Mouse (Mus musculus): ENCODE results near the gene Tmem235.

The Tmem235 gene

DNA sequence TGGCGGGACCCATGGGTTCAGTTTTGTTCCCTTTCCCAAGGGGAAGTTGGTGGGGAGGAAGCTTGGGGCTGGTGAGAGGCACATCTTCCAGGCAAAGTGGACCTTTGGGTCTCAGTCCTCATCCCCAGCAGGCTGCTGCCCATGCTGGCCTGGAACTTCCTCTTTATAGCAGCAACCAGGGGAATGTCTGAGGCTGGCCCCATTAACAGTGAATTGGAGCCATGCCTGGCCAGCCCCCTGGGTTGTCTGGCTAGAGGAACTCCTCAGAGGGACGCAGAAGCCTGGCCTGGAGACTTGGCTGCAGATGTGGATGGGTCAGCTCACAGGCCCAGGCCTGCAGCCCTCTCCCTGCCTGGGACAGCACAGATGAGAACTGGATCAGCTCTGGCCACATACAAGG is 4.3 kb downstream of the Tmem235 start:
- DNase-seq (ENCODE audit: low read depth, low spot score) = no peak

DNA sequence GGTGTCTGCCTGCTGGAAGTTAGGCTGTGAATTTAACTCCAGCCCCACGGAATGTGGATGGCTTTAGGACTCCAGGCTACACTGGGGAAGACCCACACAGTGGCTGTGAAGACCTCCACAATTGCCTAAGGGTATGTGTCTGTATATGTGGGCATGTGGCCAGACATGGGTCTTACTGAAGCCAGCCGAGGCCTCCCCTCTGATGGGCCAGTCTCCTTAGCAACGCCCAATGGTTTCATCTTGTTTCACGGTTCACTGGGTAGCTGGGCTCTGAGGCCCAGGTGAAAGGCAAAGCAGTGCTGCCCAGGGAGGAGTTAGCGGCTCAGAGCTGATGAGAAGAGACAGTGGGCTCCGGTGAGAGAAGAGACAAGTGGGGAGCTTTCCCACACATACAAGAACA is 5.4 kb downstream of the Tmem235 start:
- no peak for DNase-seq (ENCODE audit: low read depth, low spot score)

DNA sequence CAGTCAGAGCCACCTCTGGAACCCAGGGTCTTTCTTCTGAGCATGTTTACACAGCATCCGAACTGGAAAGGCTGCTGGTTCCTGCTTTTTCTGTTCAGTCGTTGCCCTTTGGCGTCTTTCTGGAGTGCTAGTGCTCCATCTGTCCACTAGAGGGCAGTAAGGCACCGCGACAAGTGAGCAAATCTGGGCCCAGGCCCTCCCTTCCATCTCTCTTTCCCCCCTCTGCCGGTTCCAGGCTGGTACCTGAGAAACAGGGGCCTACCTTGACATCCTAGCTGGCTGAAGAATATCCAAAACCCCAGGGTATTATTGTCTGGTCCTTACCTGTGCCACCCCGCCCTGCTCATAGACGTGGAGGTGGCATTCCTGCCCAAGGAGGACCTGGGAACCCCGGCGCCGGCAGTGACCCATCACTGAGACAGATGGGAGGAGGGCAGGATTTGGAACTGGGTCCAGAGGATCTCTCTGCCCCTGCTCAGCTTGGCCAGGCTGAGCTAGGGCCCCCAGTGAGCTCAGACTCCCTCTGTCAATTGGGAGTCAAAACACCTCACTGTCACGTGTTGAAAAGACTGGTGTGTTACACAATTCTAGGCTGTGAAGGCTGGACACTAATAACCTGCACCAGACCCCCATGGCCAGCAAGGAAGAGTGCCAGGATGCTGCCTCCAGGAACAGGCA is 10.3 kb downstream of the Tmem235 start:
- peak; percentile 68 for DNase-seq (ENCODE audit: low read depth, low spot score)

- no peak for DNase-seq (ENCODE audit: low read depth, low spot score)
Measured at GRCm38 (mm10) chr11:117871376-117871775, 10.8 kb downstream of the Tmem235 start.

DNA sequence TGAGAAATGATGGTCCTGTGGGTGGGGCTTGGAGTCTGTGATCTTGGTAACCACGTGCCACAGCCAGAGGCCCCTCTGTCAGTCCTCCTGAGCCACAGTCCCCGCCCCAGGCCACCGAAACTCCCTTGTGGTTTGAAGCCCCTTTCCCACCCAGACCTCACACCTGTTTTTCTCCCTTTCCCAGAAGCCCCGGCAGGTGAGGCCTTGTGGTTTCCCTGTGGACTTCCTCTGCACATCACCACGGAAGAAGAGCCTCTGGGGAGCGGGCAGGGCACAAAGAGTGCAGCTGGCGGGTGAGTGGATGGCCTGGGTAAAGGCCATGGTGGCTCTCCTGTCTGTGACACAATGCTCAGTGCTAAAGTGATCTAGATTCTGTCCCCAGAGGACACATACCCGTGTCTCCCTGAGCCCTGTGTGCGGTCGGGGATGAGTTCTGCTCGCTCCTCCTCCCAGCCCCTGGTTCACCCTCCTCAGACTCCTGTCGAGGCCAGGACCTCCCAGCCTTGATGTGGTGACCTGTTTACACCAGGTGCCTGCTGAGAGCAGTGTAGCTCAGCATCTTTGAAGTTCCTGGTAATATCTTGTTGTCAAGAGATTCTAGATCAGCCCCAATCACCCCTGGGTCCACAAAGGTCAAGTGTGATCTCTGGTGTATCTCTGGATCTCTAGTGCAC is 11.5 kb downstream of the Tmem235 start:
- DNase-seq (ENCODE audit: low read depth, low spot score) = no peak

- no peak for DNase-seq (ENCODE audit: low read depth, low spot score)
Measured at GRCm38 (mm10) chr11:117872861-117873608, 12.5 kb downstream of the Tmem235 start, which contains the start of gene Tha1. TSS of gene Tha1 (minus strand) at chr11:117873481.

DNA sequence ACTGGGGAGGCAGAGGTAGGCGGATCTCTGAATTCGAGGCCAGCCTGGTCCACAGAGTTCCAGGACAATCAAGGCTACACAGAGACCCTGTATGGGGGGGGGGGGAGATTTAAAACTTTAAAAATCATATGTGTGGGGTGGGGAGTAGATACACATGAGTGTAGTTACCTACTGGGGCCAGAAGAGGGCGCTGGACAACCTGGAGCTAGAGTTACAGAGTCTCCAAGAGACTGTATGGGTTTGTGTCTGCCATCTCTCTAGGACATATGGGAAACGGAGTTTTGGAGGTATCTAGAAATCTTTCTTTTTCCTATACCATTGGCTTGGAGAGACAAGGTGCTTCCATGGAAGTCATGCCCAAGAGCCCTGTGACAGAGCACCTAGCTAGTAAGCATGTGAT is 13.9 kb downstream of the Tmem235 start:
- DNase-seq (ENCODE audit: low read depth, low spot score) = no peak

DNA sequence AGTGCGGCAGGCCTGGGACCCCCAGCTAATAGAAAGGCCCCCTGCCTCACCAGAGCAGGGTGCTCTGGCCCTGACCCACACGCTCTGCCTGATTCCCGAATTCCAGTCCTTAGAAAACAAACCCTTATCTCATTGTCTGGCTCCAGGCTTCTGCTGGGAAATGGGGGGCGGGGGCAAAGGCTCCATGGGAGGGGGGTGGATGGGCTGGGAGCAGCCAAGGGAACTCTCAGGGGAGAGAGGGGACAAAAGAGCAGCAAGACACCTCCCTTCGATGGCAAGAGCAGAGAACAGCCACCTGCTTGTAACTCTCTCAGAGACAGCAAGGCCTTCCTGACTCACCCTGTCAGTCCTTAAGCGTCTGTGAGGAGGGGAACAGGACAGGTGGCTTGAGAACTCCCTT is 15.1 kb downstream of the Tmem235 start:
- DNase-seq (ENCODE audit: low read depth, low spot score) = no peak

- no peak for DNase-seq (ENCODE audit: low read depth, low spot score)
Measured at GRCm38 (mm10) chr11:117877917-117878745, 17.6 kb downstream of the Tmem235 start.

- DNase-seq (ENCODE audit: low read depth, low spot score) = no peak
Measured at GRCm38 (mm10) chr11:117878892-117879291, 18.3 kb downstream of the Tmem235 start.

DNA sequence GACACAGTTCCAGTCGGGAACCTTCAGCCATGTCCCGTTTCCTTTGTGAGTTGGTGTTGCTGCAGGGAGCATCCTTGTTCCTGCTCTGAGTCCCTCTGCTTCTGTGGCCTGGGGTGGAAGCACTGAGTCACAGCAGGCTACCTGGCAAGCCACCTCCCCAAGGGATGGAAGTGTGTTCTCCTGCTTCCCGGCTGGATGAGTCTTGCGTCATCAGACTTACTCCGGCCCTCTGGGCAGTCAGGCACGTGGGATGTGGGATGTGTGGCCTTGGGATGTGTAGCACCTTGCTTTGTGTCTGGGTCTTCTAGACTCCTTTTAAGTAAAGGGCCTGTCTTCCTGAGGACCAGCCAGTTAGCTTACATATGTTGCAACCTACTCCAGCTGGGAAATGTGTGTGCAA is 19.1 kb downstream of the Tmem235 start:
- no peak for DNase-seq (ENCODE audit: low read depth, low spot score)

- no peak for DNase-seq (ENCODE audit: low read depth, low spot score)
Measured at GRCm38 (mm10) chr11:117880336-117880976, 19.9 kb downstream of the Tmem235 start.

DNA sequence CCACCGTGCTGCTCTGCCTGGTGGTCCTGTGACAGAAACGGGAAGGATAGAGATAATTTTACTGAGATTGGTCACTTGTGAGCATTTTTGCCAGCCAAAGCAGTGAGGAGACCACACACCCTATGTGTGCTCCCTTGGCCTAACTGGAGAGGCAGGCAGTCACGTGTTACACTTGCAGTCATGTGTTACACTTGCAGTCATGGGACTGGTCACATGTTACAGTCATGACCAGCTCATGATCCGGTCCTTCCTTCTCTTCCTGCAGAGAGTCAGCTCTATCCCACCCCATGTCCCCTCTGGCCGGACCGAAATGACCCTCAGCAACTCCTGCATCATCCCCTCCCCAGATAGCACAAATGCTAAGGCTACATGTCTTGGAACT is 20.4 kb downstream of the Tmem235 start:
- DNase-seq (ENCODE audit: low read depth, low spot score) = no peak

DNA sequence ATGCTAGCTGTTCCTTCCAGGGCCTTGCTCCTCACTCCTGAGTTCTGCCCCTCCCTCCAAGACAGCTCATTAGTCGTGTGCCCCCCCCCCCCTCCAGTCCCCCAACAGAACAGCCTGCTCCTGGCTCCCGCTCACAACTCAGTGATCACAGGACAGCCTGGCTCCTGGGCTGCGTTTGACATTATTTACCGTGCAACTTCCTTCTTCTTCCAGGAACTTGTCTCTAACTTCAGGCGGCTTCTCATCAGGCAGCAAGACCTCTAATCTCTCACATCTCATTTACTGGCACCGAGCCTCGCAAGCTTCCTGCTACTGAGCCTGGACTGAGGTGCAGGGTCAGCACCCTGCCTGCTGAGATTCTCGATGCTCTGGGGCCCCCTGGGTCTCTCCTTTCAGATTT is 21.2 kb downstream of the Tmem235 start:
- no peak for DNase-seq (ENCODE audit: low read depth, low spot score)

DNA sequence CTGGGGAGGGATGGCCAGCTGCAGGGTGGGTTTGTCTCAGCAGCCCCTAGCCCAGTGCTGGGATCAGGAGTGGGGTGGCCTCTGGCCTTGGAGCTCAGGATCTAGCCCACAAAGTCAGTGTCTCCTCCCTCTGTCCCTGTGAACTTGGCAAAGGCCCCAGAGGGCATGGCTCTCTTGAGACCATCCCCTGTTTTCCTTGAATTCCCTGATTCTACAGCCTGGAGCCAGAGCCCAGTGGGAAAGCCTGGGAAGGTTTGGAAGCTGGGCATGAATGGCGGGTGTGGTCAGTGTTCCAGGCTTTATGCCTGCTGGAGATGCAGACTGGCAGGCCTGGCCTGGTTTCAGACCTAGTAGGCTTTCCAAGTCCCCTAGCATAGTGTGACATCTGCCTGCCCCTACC is 21.7 kb downstream of the Tmem235 start:
- no peak for DNase-seq (ENCODE audit: low read depth, low spot score)

DNA sequence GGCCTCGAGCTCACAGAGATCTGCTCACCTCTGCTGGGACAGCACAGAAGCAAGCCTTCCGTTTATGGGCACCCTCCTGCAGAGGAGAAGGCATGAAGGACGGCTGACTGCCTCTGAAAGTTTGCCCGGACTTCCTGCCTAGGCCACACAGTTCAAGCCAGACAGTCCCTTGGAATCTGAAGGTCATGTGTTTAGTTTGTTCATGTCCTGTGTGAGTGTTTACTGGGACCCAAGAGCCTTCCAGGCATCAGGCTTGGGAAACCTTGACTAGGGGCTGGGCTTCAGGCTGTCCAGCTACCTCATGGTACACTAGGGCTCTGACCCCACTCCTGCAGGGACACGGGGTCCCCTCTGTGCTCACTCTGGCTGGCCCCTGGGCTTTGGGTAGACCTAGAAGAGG is 25.4 kb downstream of the Tmem235 start:
- no peak for DNase-seq (ENCODE audit: low read depth, low spot score)

- no peak for DNase-seq (ENCODE audit: low read depth, low spot score)
Measured at GRCm38 (mm10) chr11:117888168-117888852, 27.8 kb downstream of the Tmem235 start.

- DNase-seq (ENCODE audit: low read depth, low spot score) = no peak
Measured at GRCm38 (mm10) chr11:117888853-117889822, 28.6 kb downstream of the Tmem235 start.

GRCm38 (mm10) chr11:117889887-117890340 is 29.4 kb downstream of the Tmem235 start:
- DNase-seq (ENCODE audit: low read depth, low spot score) = no peak

Measured in brain, embryonic 18.5 days (tissue).